Mouse (Mus musculus) kidney, postnatal 4 days (tissue): ENCODE results near the gene Nudt1.

Source experiments
- DNase-seq, 2 experiments: peaks; one replicate each; pipeline ENCODE4 v3.0.0; 2021; ENCODE audit warnings: mixed read lengths in 2 of 2

Gene Nudt1

DNA sequence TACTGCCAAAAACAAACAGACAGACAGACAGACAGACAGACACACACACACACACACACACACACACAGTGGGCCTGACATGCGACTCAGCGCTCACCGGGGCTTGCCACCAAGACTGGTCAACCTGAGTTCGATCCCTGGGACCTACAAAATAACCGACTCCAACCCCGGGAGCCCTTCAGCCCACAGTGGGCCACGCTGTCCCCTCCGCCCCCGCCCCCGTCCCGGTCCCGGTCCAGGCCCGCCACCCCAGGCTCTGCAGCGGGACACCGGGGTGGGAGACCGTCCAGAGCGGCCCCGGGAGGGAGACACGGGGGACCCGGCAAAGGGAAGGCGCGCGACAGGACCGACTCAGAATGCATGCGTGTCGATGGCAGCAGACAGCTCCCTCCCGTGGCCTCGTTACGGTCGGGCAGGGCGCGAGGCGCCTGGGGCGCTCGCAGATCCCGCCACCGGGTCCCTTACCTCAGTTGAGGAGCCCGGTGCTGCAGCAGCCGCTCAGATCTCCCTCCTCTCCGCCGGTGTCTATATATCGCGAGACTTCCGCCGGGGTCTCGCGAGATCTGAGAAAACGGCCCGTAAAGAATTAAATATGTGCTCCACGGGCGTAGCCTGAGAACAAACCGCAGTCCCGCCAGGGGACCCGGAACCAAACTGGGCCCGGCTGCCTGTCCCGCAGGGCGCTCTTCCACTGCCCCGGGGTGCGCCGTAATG lies at the start of gene Nudt1, which contains the start of gene Mad1l1:
Gene Nudt1, plus strand, starts transcription at position 615 of the 714 bp plus-strand sequence.
Gene Mad1l1, minus strand, starts transcription at position 511 of the 714 bp plus-strand sequence.
- DNase-seq, result peak; percentile 93 to 96

DNA sequence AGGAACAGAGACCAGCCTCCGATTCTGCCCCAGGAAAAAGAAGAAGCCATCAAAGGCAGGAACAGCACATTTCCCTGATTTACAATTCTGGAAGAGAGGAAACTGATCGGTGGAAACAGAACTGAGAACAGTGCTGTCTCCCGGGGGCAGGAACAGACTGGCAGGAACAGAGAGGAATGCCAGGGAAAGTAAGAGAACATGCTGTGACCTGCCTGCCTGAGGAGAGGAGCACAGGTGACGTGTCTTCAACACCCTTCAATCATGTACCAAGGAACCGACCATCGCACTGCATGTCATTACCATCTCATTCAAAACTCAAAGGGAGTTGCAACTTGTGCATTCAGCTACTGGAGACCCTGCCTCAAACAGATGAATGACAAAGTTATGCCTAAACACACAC lies 44.7 kb upstream of the Nudt1 start:
- DNase-seq, result no peak

DNA sequence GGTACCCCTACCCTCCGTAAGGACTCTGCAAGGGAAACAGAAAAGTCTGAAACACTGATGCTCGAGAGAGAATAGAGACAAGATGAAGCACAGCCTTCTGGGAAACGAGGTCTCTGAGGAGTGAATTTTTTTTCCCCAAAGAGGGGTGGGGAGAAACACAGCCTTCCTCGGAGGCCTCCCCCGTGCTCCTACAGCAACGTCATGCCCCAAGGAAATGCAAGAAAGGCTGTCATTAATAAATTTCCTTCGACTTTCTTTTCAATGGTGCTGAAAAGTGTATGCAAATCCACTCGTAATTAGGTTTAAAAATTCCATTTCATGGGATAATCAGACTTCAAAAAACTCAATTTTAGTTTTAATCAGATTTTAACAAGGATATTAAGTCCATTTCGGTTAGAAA lies 41.3 kb upstream of the Nudt1 start:
- no peak for DNase-seq

DNA sequence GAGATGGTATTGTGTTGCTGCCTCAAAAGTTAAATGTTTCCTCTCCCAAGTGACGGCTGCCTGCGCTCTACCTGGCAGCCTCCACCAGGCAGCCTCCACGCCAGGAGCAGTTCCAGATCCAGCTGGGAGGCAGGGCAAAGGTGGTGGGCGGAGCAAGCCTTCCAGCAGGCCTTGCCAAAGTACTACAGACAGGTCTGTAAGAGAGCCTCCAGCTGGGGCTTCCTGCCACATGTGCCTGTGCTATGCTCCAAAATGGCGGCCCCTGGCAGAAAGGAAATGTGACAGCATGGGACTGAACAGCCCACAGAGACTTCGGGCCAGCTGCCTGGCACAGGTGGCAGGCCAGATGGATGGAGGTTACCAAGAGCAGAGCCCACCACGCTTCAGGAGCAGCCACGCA lies 39.1 kb upstream of the Nudt1 start:
- peak; percentile 66 to 72 for DNase-seq

DNA sequence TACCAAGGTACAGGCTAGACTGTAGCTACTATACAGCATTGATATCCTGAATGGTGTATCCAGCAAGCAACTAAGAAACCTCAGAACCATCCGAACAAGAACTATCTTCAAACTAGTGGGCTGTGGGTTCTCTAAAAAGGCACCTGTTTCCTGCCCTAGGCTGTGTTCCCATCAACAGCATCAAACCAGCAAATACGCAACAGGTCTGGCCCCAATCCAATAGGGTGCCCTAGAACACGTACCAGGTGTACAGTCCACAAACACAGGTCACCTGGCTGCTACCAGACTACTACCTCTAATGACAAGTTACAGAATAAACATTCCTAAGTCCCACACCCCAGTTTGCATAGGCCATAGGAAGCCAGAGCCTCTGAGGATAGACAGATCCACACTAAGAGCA lies 38.6 kb upstream of the Nudt1 start:
- DNase-seq, result no peak

DNA sequence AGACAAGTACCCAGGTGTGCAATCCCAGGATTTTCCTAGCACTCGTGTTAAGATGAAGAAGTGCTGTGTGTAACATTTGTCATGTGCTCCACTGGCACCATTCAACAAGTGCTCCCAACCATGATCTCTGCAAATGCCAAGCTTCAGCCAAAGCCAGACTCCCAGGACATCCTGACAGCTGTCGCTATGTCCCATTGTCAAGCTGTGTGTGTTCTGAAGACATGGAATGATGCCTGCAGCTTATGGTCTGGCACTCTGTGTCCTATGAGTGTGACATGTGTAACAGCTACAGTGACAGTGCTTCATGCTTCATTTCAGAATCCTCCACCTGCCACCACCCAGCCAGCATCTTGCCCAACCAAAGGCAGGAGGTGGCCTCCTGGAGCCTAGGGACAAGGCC lies 37.4 kb upstream of the Nudt1 start:
- DNase-seq, result no peak

GRCm38 (mm10) chr5:140284761-140285160 lies 36.7 kb upstream of the Nudt1 start:
- DNase-seq, result no peak

DNA sequence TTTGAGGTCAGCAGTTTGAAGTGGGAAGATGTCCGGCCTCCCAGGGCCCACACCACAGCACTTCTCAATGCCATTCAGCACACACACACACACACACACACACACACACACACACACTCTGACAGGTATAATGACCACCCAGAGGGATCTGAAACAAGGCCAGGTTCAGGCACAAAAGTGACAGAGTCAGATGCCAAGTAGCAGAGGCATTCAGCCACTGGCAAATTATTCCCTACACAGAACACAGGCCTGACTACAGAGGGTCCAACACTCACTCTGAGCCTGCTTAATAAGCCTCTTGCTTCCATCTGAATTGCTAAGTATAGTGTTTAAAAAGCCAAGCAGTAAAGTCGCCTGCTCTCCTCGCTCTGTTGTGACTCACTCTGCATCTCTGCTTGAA lies 33.2 kb upstream of the Nudt1 start:
- DNase-seq, result no peak

DNA sequence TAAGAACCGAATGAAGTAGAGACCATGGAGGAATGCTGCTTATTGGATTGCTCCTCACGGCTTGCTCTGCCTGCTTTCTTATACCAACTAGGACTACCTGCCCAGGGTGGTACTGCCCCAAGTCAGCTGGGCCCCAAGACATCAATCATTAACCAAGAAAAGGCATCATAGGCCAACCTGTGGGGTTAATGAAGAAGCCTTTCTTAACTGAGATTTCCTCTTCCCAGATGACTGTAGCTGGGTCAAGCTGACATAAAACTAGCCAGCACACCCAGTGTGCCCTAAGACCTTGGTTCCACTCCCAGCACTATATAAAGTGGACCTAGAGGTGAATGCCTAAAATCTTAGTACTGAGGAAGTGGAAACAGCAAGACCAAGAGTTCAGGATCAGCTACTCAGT lies 32.3 kb upstream of the Nudt1 start:
- no peak for DNase-seq

GRCm38 (mm10) chr5:140292152-140292551 lies 29.3 kb upstream of the Nudt1 start:
- peak; percentile 66 to 76 for DNase-seq

DNA sequence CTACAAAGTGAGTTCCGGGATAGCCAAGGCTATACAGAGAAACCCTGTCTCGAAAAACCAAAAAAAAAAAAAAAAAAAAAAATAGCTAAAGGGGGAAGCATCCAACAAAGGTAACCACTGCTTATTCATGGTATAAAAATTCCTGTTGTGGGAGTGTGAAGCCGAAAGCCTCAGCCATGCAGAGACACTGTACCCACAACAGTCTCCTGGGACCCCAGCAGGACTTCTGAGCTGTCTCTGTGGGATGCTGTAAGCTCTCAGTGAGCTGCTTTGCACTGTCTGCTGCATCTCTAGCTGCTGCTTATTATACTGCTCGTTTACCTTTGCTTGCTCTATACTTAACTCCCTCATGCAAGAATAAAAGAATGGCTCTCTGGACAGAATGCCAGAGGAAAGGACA lies 23.2 kb upstream of the Nudt1 start:
- DNase-seq, result no peak

GRCm38 (mm10) chr5:140306016-140306415 lies 15.4 kb upstream of the Nudt1 start:
- no peak for DNase-seq

DNA sequence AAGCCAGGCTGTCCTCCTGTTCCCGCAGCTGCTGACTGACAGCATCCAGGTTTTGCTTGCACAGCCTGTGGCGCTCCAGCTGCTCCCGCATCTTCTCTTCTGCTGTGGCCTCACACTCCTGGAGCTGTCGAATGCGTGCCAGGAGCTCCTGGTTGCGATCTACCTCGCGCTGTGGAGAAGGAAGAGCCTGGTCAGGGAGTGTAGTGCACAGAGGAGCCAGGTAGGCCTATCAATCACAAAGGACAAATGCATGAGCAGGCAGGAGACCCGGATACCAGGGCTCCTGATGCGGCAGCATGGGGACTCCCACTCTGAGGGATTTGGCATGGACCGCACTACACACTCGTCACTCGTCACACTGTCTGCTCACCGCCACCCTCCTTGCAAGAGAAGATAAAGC lies 13.9 kb upstream of the Nudt1 start:
- no peak for DNase-seq

DNA sequence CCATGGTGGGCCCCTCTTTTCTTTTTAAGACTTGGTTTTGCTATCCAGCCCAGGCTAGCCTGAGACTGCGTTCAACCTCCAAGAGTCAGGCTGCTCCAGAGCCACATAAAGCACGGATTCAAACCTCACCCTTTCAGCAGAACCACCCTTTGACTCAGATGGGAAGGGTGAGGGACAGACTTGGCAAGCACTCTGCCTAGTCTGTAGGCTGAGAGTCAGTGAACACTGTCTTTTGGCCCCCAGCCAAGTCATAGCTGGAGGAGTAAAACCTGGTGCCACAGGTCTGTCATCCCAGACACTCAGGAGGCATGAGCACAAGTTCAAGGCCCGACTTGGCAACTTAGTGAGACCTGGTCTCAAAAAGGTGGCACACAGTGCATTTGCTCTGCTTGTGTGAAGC lies 4.7 kb upstream of the Nudt1 start:
- no peak for DNase-seq

- DNase-seq, result no peak
These were observed 510 bp downstream of the Nudt1 start for GRCm38 (mm10) chr5:140321756-140322575.

- no peak for DNase-seq
These were observed 2.6 kb downstream of the Nudt1 start for GRCm38 (mm10) chr5:140324058-140324457.

- DNase-seq, result peak; percentile 91 to 93
These were observed 10.4 kb downstream of the Nudt1 start, which contains the start of gene Mrm2 for GRCm38 (mm10) chr5:140331615-140332512. Mrm2 (minus strand) TSS chr5:140331898.

DNA sequence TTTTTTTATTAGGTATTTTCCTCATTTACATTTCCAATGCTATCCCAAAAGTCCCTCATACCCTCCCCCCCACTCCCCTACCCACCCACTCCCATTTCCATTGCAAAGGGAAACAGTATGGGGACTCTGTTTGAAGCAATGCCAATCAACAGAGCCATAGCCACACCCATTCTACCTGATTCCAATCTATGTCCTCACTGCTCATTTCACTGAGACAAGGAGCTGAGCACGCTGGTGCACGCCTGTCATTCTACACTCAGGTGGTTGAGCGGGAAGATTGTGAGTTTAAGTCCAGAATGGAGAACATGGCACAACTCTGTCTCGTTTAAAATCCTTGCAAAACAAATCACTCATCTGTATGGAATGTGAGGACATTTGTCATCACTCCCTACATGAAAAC lies 11.1 kb downstream of the Nudt1 start:
- DNase-seq, result no peak

GRCm38 (mm10) chr5:140333631-140334030 lies 12.2 kb downstream of the Nudt1 start:
- DNase-seq, result peak; percentile 30 to 45

DNA sequence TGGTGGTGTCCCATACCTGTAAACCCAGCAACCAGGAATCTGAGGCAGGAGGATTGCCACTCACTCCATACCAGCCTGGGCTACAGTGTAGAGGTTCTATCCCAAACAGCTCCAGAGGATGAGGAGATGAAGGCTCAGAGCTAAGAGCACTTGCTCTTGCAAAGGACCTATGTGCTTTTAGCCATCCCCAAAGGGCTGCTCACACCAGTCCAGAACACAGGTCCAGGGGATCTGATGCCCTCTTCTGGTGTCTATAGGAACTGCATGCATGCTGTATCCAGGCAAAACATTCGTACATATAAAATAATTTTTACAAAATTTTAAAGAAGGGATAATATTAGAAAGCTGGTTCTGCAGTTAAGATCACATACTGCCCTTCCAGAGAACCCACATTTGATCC lies 15.2 kb downstream of the Nudt1 start:
- DNase-seq, result peak; percentile 45 to 54

GRCm38 (mm10) chr5:140338779-140339178 lies 17.3 kb downstream of the Nudt1 start:
- DNase-seq, result no peak

DNA sequence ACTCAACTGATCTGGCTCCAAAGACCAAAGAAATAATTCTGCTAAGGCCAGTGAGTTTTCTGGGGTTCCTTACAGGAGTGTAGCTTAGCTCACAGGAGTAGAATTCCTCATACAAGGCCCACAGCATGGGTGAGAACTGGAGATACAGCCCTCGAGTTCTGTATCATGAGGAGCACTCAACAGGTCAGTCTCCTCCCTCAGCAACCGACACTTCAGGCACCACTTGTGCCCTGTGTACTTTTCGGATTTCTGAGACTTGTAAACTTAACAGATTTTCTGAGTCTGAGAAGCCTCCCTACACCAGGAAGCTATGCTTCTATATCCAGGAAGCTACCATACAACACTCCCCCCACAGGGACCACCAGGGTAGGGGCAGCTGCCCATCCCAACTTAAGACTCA lies 18.4 kb downstream of the Nudt1 start:
- no peak for DNase-seq

- DNase-seq, result no peak
These were observed 21.4 kb downstream of the Nudt1 start for GRCm38 (mm10) chr5:140342880-140343279.
